Mouse (Mus musculus) heart, postnatal 14 days (tissue): ENCODE data around the gene Dab1. TPM values are rescaled to one million over a fixed set of nuclear protein-coding genes. Genes with fewer than 3 reads are reported as not detected.
A peak's percentile ranks its signal among the peaks of the same experiment; 100 is the strongest.

ENCODE experiments used
- DNase-seq, 2 experiments: peaks; one replicate each; pipeline ENCODE4 v3.0.0; 2021 to 2022
- intact Hi-C: fragments of 180-260 bp; cut with DNase I; formaldehyde crosslinking; loops from one replicate; pipeline ENCODE4 v1.15.1; 2025
- total RNA-seq, 2 experiments: library from RNA; stranded (reverse); gene quantifications; 2 replicates each; pipeline ENCODE4 v1.2.3; 2021

Gene Dab1
- total RNA-seq, 2 experiments from 2014 or later, result 0.17 TPM; not detected in 1

- intact Hi-C loops, result no loop called here
- DNase-seq, result no peak
Measured at GRCm38 (mm10) chr4:104691026-104691425, 1071.9 kb downstream of the Dab1 start.

DNA sequence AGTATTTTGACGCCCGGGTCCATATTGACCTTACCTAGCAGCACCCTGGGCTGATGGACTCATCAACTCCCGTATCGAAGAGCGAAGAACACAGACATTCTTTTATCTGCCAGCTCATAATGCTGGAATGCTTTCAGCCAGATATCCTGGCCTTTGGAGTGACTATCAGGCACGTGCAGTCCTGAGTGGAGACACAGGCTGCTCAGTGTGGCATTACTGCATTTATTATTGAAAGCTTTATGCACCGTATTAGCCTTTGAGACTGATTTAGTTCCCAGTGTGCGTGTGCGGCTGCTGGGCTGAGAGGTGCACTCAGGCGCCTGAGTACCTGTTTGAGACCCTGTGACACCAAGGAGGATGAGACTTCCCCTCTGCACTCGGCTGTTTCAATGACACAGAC lies 1075.0 kb downstream of the Dab1 start:
- intact Hi-C loops, result no loop called here
- DNase-seq, result no peak

DNA sequence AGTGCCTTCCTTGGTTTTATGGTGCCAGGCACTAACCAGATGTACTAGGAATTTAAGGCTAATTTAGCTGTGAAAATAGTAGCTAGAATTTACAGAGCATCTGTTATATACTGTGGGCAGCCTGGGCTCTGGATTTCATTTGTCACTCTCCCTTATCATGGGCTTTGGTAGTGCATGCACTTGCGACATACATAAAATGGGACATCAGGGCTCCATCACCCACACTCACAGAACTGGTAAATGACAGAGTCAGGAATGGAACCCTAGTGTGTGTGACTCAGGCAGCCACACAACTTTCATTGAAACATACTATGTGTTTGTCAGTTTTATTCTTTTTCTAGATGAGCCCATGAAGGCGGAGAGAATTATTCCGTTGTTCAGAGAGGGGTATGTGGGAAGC lies 1077.4 kb downstream of the Dab1 start:
- DNase-seq, result no peak
- intact Hi-C loops, result no loop called here

GRCm38 (mm10) chr4:104697703-104698102 lies 1078.5 kb downstream of the Dab1 start:
- intact Hi-C loops, result no loop called here
- DNase-seq, result no peak

DNA sequence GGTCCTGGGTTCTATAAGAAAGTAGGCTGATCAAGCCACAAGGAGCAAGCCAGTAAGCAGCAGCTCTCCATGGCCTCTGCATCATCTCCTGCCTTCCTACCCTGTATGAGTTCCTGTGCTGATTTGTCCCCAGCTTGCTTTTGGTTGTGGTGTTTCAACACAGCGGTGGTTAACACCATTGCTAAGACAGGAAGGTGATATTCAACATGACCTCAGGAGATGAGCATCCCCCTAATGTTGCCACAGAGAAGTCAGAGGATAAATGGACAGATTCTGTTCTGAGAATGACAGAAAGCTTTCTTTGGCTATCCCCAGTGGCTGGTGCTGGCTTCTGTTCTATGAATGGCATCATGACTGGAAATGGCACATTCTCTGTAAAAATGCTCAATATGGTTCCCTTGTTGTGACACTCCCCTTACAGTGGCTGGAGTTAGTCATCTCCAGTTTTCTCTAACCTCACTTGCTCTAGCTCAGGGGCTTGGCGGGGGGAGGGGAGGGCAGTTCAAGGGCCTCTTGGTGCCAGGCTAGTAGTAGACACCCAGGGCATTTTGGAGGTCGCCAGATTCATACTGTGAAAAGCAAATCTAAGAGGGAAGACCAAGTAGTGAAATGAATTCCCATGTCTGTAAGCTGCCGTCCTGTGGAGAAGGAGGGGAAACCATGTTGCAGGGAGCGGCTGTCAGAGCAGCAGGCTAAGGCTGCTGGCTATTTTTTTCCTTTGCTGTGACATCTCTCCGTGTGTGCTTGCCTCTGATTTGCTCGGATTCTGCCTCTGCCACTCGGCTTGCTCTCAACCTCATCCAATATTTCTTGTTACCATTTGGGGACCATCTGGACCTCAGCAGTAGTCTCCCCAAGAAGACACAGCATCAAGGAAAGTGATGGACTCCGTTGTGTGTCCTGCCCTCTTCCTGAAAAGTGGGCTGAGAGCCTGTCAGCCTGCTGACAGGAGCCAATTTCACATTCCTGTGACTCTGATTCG lies 1086.8 kb downstream of the Dab1 start:
- intact Hi-C loops, result no loop called here

DNA sequence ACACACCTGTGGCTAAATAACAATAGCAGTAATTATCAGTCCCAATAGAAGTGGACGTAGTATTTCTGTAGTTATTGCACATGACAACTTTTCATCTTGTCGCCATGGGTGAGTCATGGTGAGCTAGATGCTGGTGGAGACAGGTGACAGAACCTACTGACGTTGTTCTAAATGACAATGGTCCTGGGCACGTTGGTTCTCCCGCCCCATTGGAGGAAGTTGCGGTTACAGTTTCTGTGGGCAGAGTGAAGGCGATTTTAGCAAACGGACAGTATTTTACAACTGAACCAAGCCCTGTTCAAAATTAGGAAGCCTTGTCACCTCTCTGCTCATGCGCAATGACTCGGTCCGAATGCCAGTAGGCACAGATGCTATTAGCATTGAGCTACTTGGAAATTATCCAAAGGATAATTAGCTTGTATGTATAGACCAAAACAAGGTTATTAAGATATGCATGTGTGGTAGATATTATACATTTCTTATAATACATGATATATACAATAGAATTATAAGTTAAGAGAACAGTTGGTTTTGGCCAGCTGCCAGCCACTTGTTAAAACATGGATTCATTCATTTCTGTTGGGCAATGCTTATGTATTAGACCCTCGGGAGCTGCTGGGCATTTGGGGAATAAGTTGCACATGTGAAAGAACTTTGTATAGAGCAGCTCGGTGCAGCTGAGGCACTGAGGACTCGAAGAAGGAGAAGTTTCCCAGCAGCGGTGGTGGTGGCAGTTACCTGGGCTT lies 1093.4 kb downstream of the Dab1 start:
- no peak for DNase-seq
- intact Hi-C loops, result no loop called here

More for the DNA sequence above, 1086.8 kb downstream of the Dab1 start:
- DNase-seq, result no peak

GRCm38 (mm10) chr4:104714925-104715519 lies 1095.9 kb downstream of the Dab1 start:
- intact Hi-C loops, result no loop called here
- peak in 1 of 2 experiments; percentile 8 for DNase-seq

GRCm38 (mm10) chr4:104715857-104716256 lies 1096.7 kb downstream of the Dab1 start:
- no peak for DNase-seq
- intact Hi-C loops, result no loop called here

GRCm38 (mm10) chr4:104716506-104716905 lies 1097.3 kb downstream of the Dab1 start:
- intact Hi-C loops, result no loop called here
- no peak for DNase-seq

GRCm38 (mm10) chr4:104718973-104719795 lies 1100.0 kb downstream of the Dab1 start:
- DNase-seq, result no peak
- intact Hi-C loops, result no loop called here

DNA sequence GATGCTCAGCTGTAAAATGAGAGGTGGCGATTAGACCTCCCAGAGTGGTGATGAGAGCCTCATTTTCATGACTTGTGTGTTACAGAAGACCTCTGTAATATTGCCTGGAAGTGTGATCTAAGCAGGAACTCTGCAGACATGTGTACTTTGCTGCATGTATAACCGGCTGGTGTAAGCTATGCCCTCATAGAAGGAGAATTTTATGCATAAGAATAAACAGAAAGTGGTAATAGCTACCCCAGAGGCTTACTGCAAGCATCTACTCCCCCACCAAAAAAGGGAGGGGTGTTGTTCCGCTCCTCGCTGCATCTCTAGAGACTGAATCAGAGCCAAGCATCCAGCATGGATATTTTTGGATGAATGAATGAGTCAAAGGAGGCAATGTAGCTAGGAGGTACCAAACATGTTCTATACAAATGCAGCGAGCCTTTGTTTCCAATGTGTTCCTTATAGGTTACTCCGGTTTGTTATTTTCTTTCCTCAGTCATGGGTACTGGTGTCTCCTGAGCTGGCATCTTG lies 1104.4 kb downstream of the Dab1 start:
- intact Hi-C loops, result no loop called here
- DNase-seq, result no peak

DNA sequence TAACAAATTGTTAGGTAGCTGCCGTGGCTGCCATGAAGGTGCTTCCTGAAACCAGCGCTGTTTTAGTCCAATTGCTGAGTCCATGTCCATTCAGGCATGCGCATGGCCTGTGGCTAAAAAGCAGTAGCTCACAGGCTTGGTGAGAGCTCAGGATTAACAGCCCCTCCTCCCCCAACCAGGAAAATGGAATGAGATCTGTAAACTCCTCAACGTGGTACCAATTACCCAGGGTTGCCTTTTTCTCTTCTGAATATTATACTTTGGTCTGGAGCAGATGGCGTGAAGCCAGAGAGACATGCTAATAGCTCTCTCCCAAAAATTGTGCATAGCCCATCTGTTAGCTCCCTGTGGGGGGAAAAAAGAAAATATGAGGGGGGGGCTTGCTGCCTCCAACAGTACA lies 1105.1 kb downstream of the Dab1 start:
- intact Hi-C loops, result no loop called here
- no peak for DNase-seq

GRCm38 (mm10) chr4:104725673-104726072 lies 1106.5 kb downstream of the Dab1 start:
- intact Hi-C loops, result no loop called here
- DNase-seq, result no peak

DNA sequence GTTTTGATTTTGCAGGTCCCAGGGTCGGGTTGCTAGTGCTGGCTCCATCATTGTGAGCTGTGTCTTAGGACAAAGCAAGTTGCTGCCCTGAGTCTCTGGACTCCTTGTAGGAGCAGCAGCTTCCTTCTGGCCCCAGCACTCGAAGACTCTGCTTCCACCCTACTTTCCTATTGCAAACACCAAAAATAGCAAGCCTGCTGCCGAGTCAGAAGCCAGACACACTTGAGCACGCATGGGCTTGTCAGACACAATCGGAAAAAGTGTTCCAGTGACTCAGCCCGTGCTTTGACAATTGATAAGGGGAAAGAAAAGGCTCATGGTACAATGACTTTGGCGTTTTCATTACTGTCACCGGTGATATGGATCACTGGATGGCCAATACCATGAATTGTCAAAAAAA lies 1110.0 kb downstream of the Dab1 start:
- intact Hi-C loops, result no loop called here

GRCm38 (mm10) chr4:104746500-104746899 lies 1127.3 kb downstream of the Dab1 start:
- intact Hi-C loops, result no loop called here
- peak in 1 of 2 experiments; percentile 25 for DNase-seq

More for the DNA sequence above, 1110.0 kb downstream of the Dab1 start:
- no peak for DNase-seq

DNA sequence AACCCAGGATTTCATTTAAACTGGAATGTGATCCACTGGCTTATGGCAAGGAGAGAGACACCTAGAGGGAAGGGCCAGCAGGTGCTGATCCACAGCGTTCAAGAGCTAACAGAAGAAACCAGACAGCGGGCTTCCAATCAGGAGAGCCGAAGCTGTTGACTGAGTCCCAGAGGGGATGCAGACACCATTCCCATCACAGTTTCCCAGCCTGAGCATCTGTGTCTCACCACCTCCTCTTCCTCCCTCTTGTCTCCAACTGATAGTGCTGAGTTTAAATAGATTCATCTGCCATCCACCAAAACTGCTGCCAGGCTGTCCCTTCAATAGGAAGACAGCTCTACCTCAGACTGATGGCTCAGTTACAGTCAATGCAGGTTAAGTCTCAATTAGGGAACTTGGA lies 1134.9 kb downstream of the Dab1 start:
- DNase-seq, result no peak
- intact Hi-C loops, result no loop called here

DNA sequence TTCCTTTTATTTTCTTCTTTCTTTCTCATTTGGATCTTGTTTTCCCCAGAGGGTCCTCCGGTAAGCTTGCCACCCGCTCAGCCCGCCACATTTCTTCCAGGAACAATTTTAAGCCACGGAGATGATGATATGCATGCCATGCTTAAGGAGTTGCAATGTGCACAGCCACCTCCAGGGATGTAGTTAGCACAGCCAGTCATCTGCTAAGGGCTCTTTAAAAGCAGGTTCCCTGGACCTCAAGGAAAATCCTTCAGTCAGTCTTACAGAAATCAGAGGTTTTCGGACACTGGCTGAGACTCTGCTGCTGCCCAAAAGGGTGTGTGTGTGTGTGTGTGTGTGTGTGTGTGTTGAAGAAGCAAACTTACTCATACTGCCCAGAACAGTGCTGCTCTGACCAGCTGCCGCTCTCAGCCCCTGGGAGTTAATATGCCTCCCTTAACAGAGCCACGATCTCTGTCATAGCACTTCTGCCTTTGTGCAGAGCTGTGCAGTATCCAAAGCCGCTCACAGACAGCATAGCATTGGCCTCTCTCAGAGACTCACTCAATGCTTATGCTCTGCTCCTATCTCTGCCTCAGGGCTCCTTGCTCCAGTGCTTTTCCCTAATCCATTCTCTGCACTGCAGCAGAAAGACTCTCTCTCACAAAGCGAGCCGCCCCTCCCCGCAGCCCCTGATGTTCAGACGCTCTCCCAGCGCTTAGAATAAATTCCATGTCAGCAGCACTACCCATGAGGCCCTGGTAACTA lies 1141.9 kb downstream of the Dab1 start:
- intact Hi-C loops, result no loop called here

GRCm38 (mm10) chr4:104766065-104766464 lies 1146.9 kb downstream of the Dab1 start, which contains the start of gene C8b:
Gene C8b, plus strand, starts transcription at chr4:104766317.
- DNase-seq, result no peak
- intact Hi-C loops, result no loop called here

More for the DNA sequence above, 1141.9 kb downstream of the Dab1 start:
- DNase-seq, result no peak

- no peak for DNase-seq
- intact Hi-C loops, result no loop called here
Measured at GRCm38 (mm10) chr4:104768190-104768589, 1149.0 kb downstream of the Dab1 start.
